Mouse (Mus musculus) hindbrain, embryonic 11.5 days (tissue): ENCODE measurements at regions not wholly inside any gene's neighbourhood (a gene's known extent, or its start where the extent isn't known, plus 50 kb on each side); places are given as distances from the start of the nearest gene placed in this dataset.
A peak's percentile ranks its signal among the peaks of the same experiment; 100 is the strongest.

Source experiments
- ATAC-seq: fragments of 200-750 bp; cut with Nextera tagmentation; 2 replicates; pipeline ENCODE4 v1.8.0; 2017; ENCODE audit warnings: mild to moderate bottlenecking, moderate TSS enrichment, moderate library complexity; ENCODE audit not compliant: low FRiP score
- DNase-seq: peaks from one replicate; pipeline ENCODE4 v3.0.0-alpha.2; 2015; ENCODE audit warnings: low spot score
- H3K27ac ChIP-seq: fragments of 300-500 bp; sonication (generic); 2 replicates; pipeline ENCODE4 v1.5.1; 2014; ENCODE audit warnings: mild to moderate bottlenecking, low read depth, low read length
- H3K27me3 ChIP-seq: fragments of 300-500 bp; sonication (generic); 2 replicates; pipeline ENCODE4 v1.6.1; 2014; ENCODE audit warnings: mild to moderate bottlenecking, low read length, moderate library complexity, mixed read lengths; ENCODE audit not compliant: control insufficient read depth, insufficient read depth
- H3K36me3 ChIP-seq: fragments of 300-500 bp; sonication (generic); 2 replicates; pipeline ENCODE4 v1.6.1; 2014; ENCODE audit warnings: mild to moderate bottlenecking, low read length, moderate library complexity, mixed read lengths; ENCODE audit not compliant: control insufficient read depth, insufficient read depth
- H3K4me1 ChIP-seq: fragments of 300-500 bp; sonication (generic); replicated peaks from 2 replicates; pipeline ENCODE4 v1.6.1; 2014; ENCODE audit warnings: low read length, mixed read lengths; ENCODE audit not compliant: control insufficient read depth, insufficient read depth
- H3K4me2 ChIP-seq: fragments of 300-500 bp; sonication (generic); replicated peaks from 2 replicates; pipeline ENCODE4 v1.6.1; 2014; ENCODE audit warnings: mild to moderate bottlenecking, low read depth, low read length
- H3K4me3 ChIP-seq: fragments of 300-500 bp; sonication (generic); 2 replicates; pipeline ENCODE4 v1.5.1; 2014; ENCODE audit warnings: low read depth, low read length
- H3K9ac ChIP-seq: fragments of 300-500 bp; sonication (generic); 2 replicates; pipeline ENCODE4 v1.6.1; 2014; ENCODE audit warnings: low read depth, low read length
- H3K9me3 ChIP-seq: fragments of 300-500 bp; sonication (generic); 2 replicates; pipeline ENCODE4 v1.6.1; 2016; ENCODE audit warnings: low read length; ENCODE audit not compliant: control insufficient read depth
- WGBS: fragments of 180-500 bp; shearing (Covaris S2); extraction: QIAGEN DNeasy Blood & Tissue Kit; methylation state at CpG from one replicate; pipeline ENCODE4 v1.1.7; 2014; 5-methylcytosine and 5-hydroxymethylcytosine counted together

DNA sequence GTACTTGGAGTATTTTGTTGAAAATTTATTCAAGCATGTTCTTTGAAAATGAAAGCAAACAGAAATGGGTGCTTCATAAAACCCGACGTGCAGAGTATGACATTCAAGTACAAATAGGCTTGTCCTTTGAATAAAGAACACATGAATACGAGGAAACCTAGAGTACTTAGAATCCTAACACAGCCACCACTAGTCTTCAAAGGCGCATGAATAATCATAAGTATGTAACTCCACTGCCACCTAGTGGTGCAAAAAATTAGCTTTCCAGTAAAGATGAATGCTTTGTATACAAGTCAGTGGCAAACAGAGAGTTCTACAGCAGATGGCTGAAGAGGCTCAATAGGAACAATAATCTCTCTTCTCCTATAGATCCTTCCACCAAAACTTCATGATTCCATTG is 1449.8 kb upstream of the Tenm3 start:
- 11% methylated on average over 4 of the region's 4 CpGs for WGBS
- H3K27me3 ChIP-seq: no peaks in the 10 kb centered on the region
- H3K36me3 ChIP-seq: no peaks in the 10 kb centered on the region
- H3K9me3 ChIP-seq: no peaks in the 10 kb centered on the region
- no peaks in the 10 kb centered on the region for H3K4me1 ChIP-seq
- DNase-seq (peak; percentile 90), ATAC-seq (peak; percentile 68)
- no peak overlapping the region for H3K27ac ChIP-seq
- H3K4me2 ChIP-seq: no peak overlapping the region
- no peak overlapping the region for H3K9ac ChIP-seq
- H3K4me3 ChIP-seq: no peak overlapping the region

DNA sequence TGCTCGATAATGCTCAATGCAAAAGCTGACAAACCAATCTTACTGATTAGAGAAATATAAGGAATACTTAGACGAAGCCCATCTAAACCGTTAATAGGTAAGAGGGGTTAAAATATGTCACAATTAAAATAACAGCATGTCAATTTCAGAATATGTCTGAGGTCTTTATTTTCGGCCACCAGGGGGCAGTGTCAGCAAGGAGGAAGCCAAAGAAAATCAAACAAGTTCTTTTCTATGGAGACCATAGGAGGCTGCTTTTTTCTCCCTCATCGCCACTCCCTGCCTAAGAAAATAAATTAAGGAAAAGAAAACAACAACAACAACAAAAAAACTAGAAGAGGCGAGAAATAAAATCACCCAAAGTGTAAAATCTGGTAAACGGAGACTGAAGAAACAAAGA is 1448.4 kb upstream of the Tenm3 start:
- Histone ChIP-seq H3K27me3 (no peaks in the 10 kb centered on the region), H3K9me3 (no peaks in the 10 kb centered on the region), H3K4me3 (no peak overlapping the region), H3K36me3 (no peaks in the 10 kb centered on the region), H3K4me1 (no peaks in the 10 kb centered on the region), H3K4me2 (no peak overlapping the region), H3K27ac (no peak overlapping the region), H3K9ac (no peak overlapping the region)
- WGBS: 42% methylated on average over 7 of the region's 7 CpGs
- ATAC-seq (peak; percentile 39; the same call in 1 of the 2 replicates), DNase-seq (peak; percentile 81)

DNA sequence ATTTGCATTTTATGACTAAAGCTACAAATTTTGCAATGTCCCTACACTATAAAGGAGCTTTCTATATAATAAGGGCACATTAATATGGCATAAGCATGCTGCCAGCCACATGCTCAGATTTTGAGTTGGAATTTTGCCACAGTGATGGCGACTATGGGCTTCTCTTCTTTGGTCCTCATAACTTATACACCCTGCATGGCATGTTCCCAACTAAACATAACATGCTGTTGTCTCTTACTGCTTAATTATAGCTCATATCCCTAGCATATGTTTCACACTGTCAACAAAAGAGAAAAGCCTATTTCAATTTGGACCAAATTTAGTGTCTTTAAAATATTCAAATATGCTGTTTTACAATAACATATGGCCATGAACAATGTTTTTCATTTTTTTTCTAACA is 1432.6 kb upstream of the Tenm3 start:
- Histone ChIP-seq H3K9ac (no peak overlapping the region), H3K4me2 (no peak overlapping the region), H3K36me3 (no peaks in the 10 kb centered on the region), H3K4me3 (no peak overlapping the region), H3K27me3 (no peaks in the 10 kb centered on the region), H3K9me3 (no peaks in the 10 kb centered on the region), H3K4me1 (no peaks in the 10 kb centered on the region), H3K27ac (no peak overlapping the region)
- whole genome bisulfite sequencing: 89% methylated on average over 1 of the region's 1 CpGs
- ATAC-seq (no peak), DNase-seq (no peak)

DNA sequence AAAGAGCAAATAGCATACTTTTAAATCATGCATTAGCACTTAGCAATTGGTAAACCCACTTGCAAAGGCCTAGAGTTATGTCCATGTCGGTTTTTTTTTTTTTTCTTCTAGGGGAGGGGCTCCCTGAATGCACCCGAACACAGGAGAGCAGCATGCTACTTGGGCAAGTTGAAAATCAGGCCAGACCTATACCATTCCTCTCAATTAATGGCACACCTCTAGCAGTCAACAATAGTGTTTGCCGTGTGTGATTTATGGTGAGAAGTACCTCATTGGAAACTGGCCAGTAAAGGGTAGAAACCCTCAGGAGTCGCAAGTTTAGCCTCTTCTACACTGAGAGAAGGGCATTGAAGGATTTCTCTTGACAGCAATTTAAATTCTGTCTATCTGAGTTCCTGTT is 1421.0 kb upstream of the Tenm3 start:
- 68% methylated on average over 4 of the region's 4 CpGs for WGBS
- H3K4me2 ChIP-seq: no peak overlapping the region
- no peaks in the 10 kb centered on the region for H3K4me1 ChIP-seq
- H3K9ac ChIP-seq: no peak overlapping the region
- H3K4me3 ChIP-seq: no peak overlapping the region
- H3K27ac ChIP-seq: no peak overlapping the region
- no peaks in the 10 kb centered on the region for H3K9me3 ChIP-seq
- no peaks in the 10 kb centered on the region for H3K27me3 ChIP-seq
- DNase-seq: no peak
- no peak for ATAC-seq
- H3K36me3 ChIP-seq: no peaks in the 10 kb centered on the region
